Mouse (Mus musculus): ENCODE results near the gene Rasa1.

The Rasa1 gene

DNA sequence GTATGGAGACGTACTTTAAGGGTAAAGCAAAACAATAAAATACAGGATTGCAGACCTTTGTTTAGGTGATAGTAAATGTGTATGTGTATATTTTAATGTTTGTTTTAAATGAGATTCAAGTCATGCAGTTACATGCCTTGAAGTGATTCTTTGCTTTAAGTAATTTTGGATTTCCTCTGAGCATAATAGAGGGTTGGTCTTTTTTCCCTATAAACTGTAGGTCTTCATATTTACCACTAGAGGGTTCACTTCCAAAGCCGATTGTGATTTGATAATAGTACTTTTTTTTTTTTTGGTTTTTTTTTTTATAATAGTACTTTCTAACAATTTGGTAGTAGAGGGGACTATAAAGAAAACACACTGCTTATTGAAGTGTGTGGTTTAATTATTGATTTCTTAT, 81.4 kb downstream of the Rasa1 start:
- no peak for TF ChIP-seq GATA4 (IDR thresholded peaks at IDR 0.05; ENCODE audit: insufficient replicate concordance, low read length)

DNA sequence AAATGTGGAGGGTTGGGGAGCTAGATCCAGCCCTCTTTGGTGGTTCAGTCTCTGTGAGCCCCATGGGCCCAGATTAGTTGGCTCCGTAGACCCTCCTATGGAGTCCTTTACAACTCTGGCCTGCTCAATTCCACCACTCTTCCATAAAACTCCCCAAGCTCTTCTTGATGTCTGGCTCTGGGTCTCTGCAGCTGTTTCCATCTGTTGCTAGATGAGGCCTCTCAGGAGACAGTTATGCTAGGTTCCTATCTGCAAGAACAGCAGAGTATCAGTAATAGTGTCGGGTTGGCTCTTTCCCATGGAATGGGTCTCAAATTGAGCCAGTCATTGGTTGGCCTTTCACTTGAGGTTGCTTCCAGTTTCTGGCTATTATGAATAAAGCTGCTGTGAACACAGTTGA, 97.7 kb downstream of the Rasa1 start:
- TF ChIP-seq GATA4 (IDR thresholded peaks at IDR 0.05; ENCODE audit: insufficient replicate concordance, low read length), result no peak

GRCm38 (mm10) chr13:85189644-85190121, 99.2 kb downstream of the Rasa1 start:
- TF ChIP-seq GATA4 (IDR thresholded peaks at IDR 0.05; ENCODE audit: insufficient replicate concordance, low read length), result no peak

GRCm38 (mm10) chr13:85188903-85189643, 99.9 kb downstream of the Rasa1 start, which contains the start of gene Ccnh:
Gene Ccnh, plus strand, starts transcription at chr13:85189408.
- no peak; the same call in 1 of the 2 replicates for TF ChIP-seq GATA4 (IDR thresholded peaks at IDR 0.05; ENCODE audit: insufficient replicate concordance, low read length)
